Mouse (Mus musculus): ENCODE measurements at regions not wholly inside any gene's neighbourhood (a gene's known extent, or its start where the extent isn't known, plus 50 kb on each side); places are given as distances from the start of the nearest gene placed in this dataset.

- no peak for DNase-seq (ENCODE audit: low spot score)
- intact Hi-C loops (cut with DNase I) = no loop called here
These were observed 74.7 kb upstream of the Dusp10 start for GRCm38 (mm10) chr1:183938361-183938760.

GRCm38 (mm10) chr1:183940706-183941105 lies 72.4 kb upstream of the Dusp10 start:
- no peak for DNase-seq (ENCODE audit: low spot score)
- intact Hi-C loops (cut with DNase I) = no loop called here

GRCm38 (mm10) chr1:183946241-183946640 lies 66.9 kb upstream of the Dusp10 start:
- intact Hi-C loops (cut with DNase I) = no loop called here
- no peak for DNase-seq (ENCODE audit: low spot score)

- intact Hi-C loops (cut with DNase I) = no loop called here
- DNase-seq (ENCODE audit: low spot score) = peak; percentile 28
These were observed 66.0 kb upstream of the Dusp10 start for GRCm38 (mm10) chr1:183947066-183947465.

GRCm38 (mm10) chr1:183949205-183949604 lies 63.9 kb upstream of the Dusp10 start:
- intact Hi-C loops (cut with DNase I) = no loop called here
- no peak for DNase-seq (ENCODE audit: low spot score)

GRCm38 (mm10) chr1:183954086-183954485 lies 59.0 kb upstream of the Dusp10 start:
- intact Hi-C loops (cut with DNase I) = no loop called here
- no peak for DNase-seq (ENCODE audit: low spot score)

GRCm38 (mm10) chr1:183956391-183956790 lies 56.7 kb upstream of the Dusp10 start:
- intact Hi-C loops (cut with DNase I) = no loop called here
- no peak for DNase-seq (ENCODE audit: low spot score)

- DNase-seq (ENCODE audit: low spot score) = no peak
- intact Hi-C loops (cut with DNase I) = no loop called here
These were observed 51.7 kb upstream of the Dusp10 start for GRCm38 (mm10) chr1:183961383-183961782.

GRCm38 (mm10) chr1:183962486-183962885 lies 50.6 kb upstream of the Dusp10 start:
- intact Hi-C loops (cut with DNase I) = no loop called here
- DNase-seq (ENCODE audit: low spot score) = no peak

- intact Hi-C loops (cut with DNase I) = no loop called here
- DNase-seq (ENCODE audit: low spot score) = no peak
These were observed 49.8 kb upstream of the Dusp10 start for GRCm38 (mm10) chr1:183963286-183963685.

Data from heart, postnatal 25 days (tissue).